Mouse (Mus musculus) left cerebral cortex, postnatal 10 days (tissue): Measurements from ENCODE around the gene Nek4. TPM values are rescaled to one million over a fixed set of nuclear protein-coding genes. Genes with fewer than 3 reads are reported as not detected.

Source experiments
- DNase-seq, 2 experiments: peaks; one replicate each; pipeline ENCODE4 v3.0.0; 2021 to 2022; ENCODE audit warnings: low spot score in 2 of 2, mixed read lengths in 1 of 2; ENCODE audit errors: extremely low spot score in 1 of 2
- intact Hi-C: fragments of 180-260 bp; cut with DNase I; formaldehyde crosslinking; loops from one replicate; pipeline ENCODE4 v1.15.1; 2025
- total RNA-seq, 2 experiments: library from RNA; stranded (reverse); gene quantifications; 2 replicates each; pipeline ENCODE4 v1.2.3; 2021

Gene Nek4
- total RNA-seq, 2 experiments from 2014 or later = 12.8 to 14.4 TPM

GRCm38 (mm10) chr14:30949986-30950385 lies 1.2 kb upstream of the Nek4 start:
- DNase-seq = no peak
- intact Hi-C loops = no loop called here

- no peak for DNase-seq
- intact Hi-C loops = no loop called here
These were observed 7.3 kb downstream of the Nek4 start for GRCm38 (mm10) chr14:30958517-30958916.

- DNase-seq = no peak
- intact Hi-C loops = no loop called here
These were observed 7.9 kb downstream of the Nek4 start for GRCm38 (mm10) chr14:30959031-30959430.

GRCm38 (mm10) chr14:30960366-30960765 lies 9.2 kb downstream of the Nek4 start:
- intact Hi-C loops = no loop called here
- no peak for DNase-seq

- intact Hi-C loops = no loop called here
- peak; percentile 29 to 56 for DNase-seq
These were observed 23.0 kb downstream of the Nek4 start for GRCm38 (mm10) chr14:30974204-30974603.

- intact Hi-C loops = no loop called here
- DNase-seq = no peak
These were observed 25.0 kb downstream of the Nek4 start for GRCm38 (mm10) chr14:30976222-30976621.

- DNase-seq = no peak
- intact Hi-C loops = no loop called here
These were observed 45.2 kb downstream of the Nek4 start for GRCm38 (mm10) chr14:30996417-30996816.

GRCm38 (mm10) chr14:31000356-31000755 lies 49.2 kb downstream of the Nek4 start:
- intact Hi-C loops = no loop called here
- no peak for DNase-seq

- intact Hi-C loops = no loop called here
- no peak for DNase-seq
These were observed 49.7 kb downstream of the Nek4 start for GRCm38 (mm10) chr14:31000816-31001306.

- intact Hi-C loops = no loop called here
These were observed 50.4 kb downstream of the Nek4 start, which contains the start of the genes Glt8d1 and Spcs1 for GRCm38 (mm10) chr14:31001307-31002205. Gene Glt8d1 (plus strand): TSS chr14:31001400. Gene Spcs1 (minus strand): TSS chr14:31001672.

GRCm38 (mm10) chr14:31004527-31004926 lies 53.4 kb downstream of the Nek4 start:
- intact Hi-C loops = no loop called here
- no peak for DNase-seq

More at GRCm38 (mm10) chr14:31001307-31002205, 50.4 kb downstream of the Nek4 start, which contains the start of the genes Glt8d1 and Spcs1:
- DNase-seq = peak; percentile 74 to 92

- DNase-seq = no peak
- intact Hi-C loops = no loop called here
These were observed 55.6 kb downstream of the Nek4 start for GRCm38 (mm10) chr14:31006779-31007178.

- DNase-seq = no peak
- intact Hi-C loops = loop anchor here (10.0 kb wide), 1 partner anchor 173 kb away; no protein-coding TSS in a partner anchor
These were observed 60.4 kb downstream of the Nek4 start for GRCm38 (mm10) chr14:31011588-31011987.

GRCm38 (mm10) chr14:31013928-31014327 lies 62.8 kb downstream of the Nek4 start:
- no peak for DNase-seq
- intact Hi-C loops = loop anchor here (10.0 kb wide), 1 partner anchor 171 kb away; no protein-coding TSS in a partner anchor

GRCm38 (mm10) chr14:31016063-31016462 lies 64.9 kb downstream of the Nek4 start:
- DNase-seq = no peak
- intact Hi-C loops = loop anchor here (10.0 kb wide), 1 partner anchor 169 kb away; no protein-coding TSS in a partner anchor

- DNase-seq = no peak
- intact Hi-C loops = loop anchor here (10.0 kb wide), 1 partner anchor 167 kb away; no protein-coding TSS in a partner anchor
These were observed 66.7 kb downstream of the Nek4 start for GRCm38 (mm10) chr14:31017854-31018253.

- peak; percentile 97 to 98 for DNase-seq
- intact Hi-C loops = loop anchor here (10.0 kb wide), 1 partner anchor 166 kb away; no protein-coding TSS in a partner anchor
These were observed 67.7 kb downstream of the Nek4 start, which contains the start of the genes Pbrm1 and Gnl3 for GRCm38 (mm10) chr14:31018860-31019291. Gene Pbrm1 (plus strand): TSS chr14:31019138. Gene Gnl3 (minus strand): TSS chr14:31019152.

- intact Hi-C loops = loop anchor here (10.0 kb wide), 1 partner anchor 165 kb away; no protein-coding TSS in a partner anchor
- DNase-seq = peak in 1 of 2 experiments; percentile 89
These were observed 68.4 kb downstream of the Nek4 start for GRCm38 (mm10) chr14:31019331-31020205.

GRCm38 (mm10) chr14:31022579-31022978 lies 71.4 kb downstream of the Nek4 start:
- no peak for DNase-seq
- intact Hi-C loops = no loop called here
